Mouse (Mus musculus) cerebellum, postnatal 36 days (tissue): ENCODE results near the gene Tbc1d22a.
"Not testable (repeated sequence)": the region's sequence is repeated elsewhere in the genome, so short reads cannot be mapped to it uniquely, and the experiment has no call there.

Source experiments
- DNase-seq, 2 experiments: peaks; one replicate each; pipeline ENCODE4 v3.0.0; 2021 to 2022; ENCODE audit warnings: mixed read lengths in 2 of 2

Gene Tbc1d22a

GRCm38 (mm10) chr15:86203942-86204561, 10.2 kb upstream of the Tbc1d22a start:
- DNase-seq, result no peak

- DNase-seq, result peak; percentile 62 to 66
Measured at GRCm38 (mm10) chr15:86205300-86205699, 9.0 kb upstream of the Tbc1d22a start.

- DNase-seq, result peak; percentile 29 to 31
Measured at GRCm38 (mm10) chr15:86206385-86206784, 7.9 kb upstream of the Tbc1d22a start.

- DNase-seq, result not testable (repeated sequence)
Measured at GRCm38 (mm10) chr15:86212193-86212592, 2.1 kb upstream of the Tbc1d22a start.

GRCm38 (mm10) chr15:86214549-86215201, 416 bp downstream of the Tbc1d22a start:
- DNase-seq, result no peak

GRCm38 (mm10) chr15:86216641-86217040, 2.4 kb downstream of the Tbc1d22a start:
- not testable (repeated sequence) for DNase-seq

- no peak for DNase-seq
Measured at GRCm38 (mm10) chr15:86219534-86220228, 5.4 kb downstream of the Tbc1d22a start.

- DNase-seq, result no peak
Measured at GRCm38 (mm10) chr15:86220229-86220630, 6.0 kb downstream of the Tbc1d22a start.

GRCm38 (mm10) chr15:86220715-86221114, 6.5 kb downstream of the Tbc1d22a start:
- DNase-seq, result no peak

GRCm38 (mm10) chr15:86221369-86221768, 7.1 kb downstream of the Tbc1d22a start:
- no peak for DNase-seq

- not testable (repeated sequence) for DNase-seq
Measured at GRCm38 (mm10) chr15:86221901-86222300, 7.6 kb downstream of the Tbc1d22a start.

- peak in 1 of 2 experiments; percentile 46 for DNase-seq
Measured at GRCm38 (mm10) chr15:86224972-86225551, 10.8 kb downstream of the Tbc1d22a start.

GRCm38 (mm10) chr15:86226221-86226620, 12.0 kb downstream of the Tbc1d22a start:
- no peak for DNase-seq

- no peak for DNase-seq
Measured at GRCm38 (mm10) chr15:86226968-86227367, 12.7 kb downstream of the Tbc1d22a start.

GRCm38 (mm10) chr15:86228186-86228585, 13.9 kb downstream of the Tbc1d22a start:
- peak; percentile 60 to 71 for DNase-seq

GRCm38 (mm10) chr15:86229088-86229487, 14.8 kb downstream of the Tbc1d22a start:
- no peak for DNase-seq

GRCm38 (mm10) chr15:86229623-86230022, 15.4 kb downstream of the Tbc1d22a start:
- peak in 1 of 2 experiments; percentile 23 for DNase-seq

- DNase-seq, result no peak
Measured at GRCm38 (mm10) chr15:86231170-86231569, 16.9 kb downstream of the Tbc1d22a start.

GRCm38 (mm10) chr15:86231831-86232512, 17.7 kb downstream of the Tbc1d22a start:
- DNase-seq, result peak; percentile 95 to 98

GRCm38 (mm10) chr15:86234001-86234400, 19.7 kb downstream of the Tbc1d22a start:
- DNase-seq, result peak in 1 of 2 experiments; percentile 22

- peak; percentile 42 to 62 for DNase-seq
Measured at GRCm38 (mm10) chr15:86234517-86235441, 20.5 kb downstream of the Tbc1d22a start.

- DNase-seq, result peak; percentile 73 to 74
Measured at GRCm38 (mm10) chr15:86236252-86236651, 22.0 kb downstream of the Tbc1d22a start.
